Mouse (Mus musculus): ENCODE measurements around the gene Prap1. TPM values are rescaled to one million over a fixed set of nuclear protein-coding genes. Genes with fewer than 3 reads are reported as not detected.
A peak's percentile ranks its signal among the peaks of the same experiment; 100 is the strongest.

The Prap1 gene
- total RNA-seq, 2 experiments from 2014 or later: not detected

DNA sequence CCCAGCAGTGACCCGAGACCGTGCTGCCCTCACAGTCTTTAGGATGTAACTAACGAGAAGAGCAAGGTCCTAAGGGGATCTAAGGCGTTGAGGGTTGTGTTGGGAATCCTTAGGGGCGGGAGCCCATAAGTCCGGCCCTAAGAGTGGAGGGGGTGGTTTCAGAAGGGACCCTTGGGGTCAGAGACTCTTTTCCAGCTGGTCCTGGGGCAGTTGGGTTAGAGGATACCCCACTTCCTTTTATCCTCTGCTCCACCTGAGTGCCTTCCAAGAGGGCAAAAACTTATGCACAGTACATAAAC is 31.4 kb upstream of the Prap1 start:
- intact Hi-C loops (cut with DNase I): loop anchor here (5.0 to 10.0 kb wide), 2 partner anchors 157 to 444 kb away; no protein-coding TSS in a partner anchor
- no peak overlapping the region for H3K4me3 ChIP-seq

DNA sequence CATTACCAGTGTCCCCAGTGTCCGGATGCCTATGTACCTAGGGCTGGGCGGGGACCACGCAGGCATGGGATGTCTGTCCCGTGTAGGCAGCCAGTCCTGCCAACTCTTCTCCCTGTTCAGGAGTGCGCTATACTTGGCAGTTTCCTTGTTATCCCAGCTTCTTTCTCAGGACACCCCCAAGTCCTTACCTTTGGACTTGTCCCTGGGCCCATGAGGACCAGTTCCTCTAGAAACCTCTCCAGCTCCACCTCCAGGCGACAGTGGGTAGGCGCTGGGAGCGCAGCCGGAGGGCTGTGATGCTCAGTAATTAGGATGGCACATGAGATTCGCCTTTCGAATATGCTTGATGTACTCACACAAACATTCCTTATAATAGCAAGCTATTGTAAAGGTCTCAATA is 30.9 kb upstream of the Prap1 start:
- H3K27ac ChIP-seq: no peak overlapping the region
- H3K4me3 ChIP-seq: no peak overlapping the region
- peak in 1 of 2 experiments; percentile 30 for DNase-seq (ENCODE audit: extremely low spot score in 1 of 2, low spot score in 2 of 2)
- peak; percentile 55 for TF ChIP-seq CTCF (IDR thresholded peaks at IDR 0.05)
- intact Hi-C loops (cut with DNase I): loop anchor here (5.0 to 10.0 kb wide), 2 partner anchors 158 to 445 kb away; no protein-coding TSS in a partner anchor

More for the DNA sequence above, 31.4 kb upstream of the Prap1 start:
- H3K27ac ChIP-seq: no peak overlapping the region
- DNase-seq (ENCODE audit: extremely low spot score in 1 of 2, low spot score in 2 of 2): no peak
- no peak for TF ChIP-seq CTCF (IDR thresholded peaks at IDR 0.05)

DNA sequence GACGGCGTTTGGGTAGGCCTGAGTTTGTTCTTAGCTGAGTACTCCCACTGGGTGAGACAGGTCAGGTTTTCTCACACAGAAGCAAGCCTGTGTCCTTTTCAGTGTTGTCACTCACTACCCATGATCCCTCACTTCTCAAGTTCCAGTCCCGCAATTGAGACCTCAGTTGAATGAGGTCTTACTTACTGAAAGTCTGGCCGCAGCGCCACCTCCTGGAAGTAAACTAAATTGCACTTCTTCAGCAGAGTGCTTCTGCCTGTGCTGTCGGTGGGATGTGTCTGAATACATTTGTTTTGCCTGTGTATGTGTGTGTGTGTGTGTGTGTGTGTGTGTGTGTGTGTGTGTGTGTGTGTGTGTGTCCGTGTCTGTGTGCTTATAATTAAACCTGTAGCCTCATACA is 30.1 kb upstream of the Prap1 start:
- Histone ChIP-seq H3K4me3 (no peak overlapping the region), H3K27ac (no peak overlapping the region)
- peak; percentile 73 for TF ChIP-seq CTCF (IDR thresholded peaks at IDR 0.05)
- peak; percentile 62 to 77 for DNase-seq (ENCODE audit: extremely low spot score in 1 of 2, low spot score in 2 of 2)
- intact Hi-C loops (cut with DNase I): loop anchor here (1.0 to 10.0 kb wide), 3 partner anchors 94 to 446 kb away; no protein-coding TSS in a partner anchor

DNA sequence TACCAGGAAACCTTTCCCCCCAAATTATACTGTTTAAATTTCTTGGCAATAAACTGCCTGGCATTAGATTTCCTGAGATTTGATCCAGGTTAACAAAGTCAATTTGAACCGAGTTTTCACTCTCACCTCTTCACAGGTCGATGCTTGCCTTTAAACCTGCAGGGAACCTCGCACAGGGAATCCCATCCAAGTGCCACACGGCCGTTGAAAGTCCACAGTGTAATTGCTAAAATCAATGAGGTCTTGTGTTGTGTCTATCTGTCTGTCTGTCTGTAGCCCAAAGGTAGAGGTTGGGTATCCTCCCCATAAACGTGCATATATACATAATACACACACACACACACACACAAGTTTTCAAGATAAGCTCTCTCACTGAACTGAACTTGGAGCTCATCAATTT is 25.8 kb upstream of the Prap1 start:
- no peak for TF ChIP-seq CTCF (IDR thresholded peaks at IDR 0.05)

DNA sequence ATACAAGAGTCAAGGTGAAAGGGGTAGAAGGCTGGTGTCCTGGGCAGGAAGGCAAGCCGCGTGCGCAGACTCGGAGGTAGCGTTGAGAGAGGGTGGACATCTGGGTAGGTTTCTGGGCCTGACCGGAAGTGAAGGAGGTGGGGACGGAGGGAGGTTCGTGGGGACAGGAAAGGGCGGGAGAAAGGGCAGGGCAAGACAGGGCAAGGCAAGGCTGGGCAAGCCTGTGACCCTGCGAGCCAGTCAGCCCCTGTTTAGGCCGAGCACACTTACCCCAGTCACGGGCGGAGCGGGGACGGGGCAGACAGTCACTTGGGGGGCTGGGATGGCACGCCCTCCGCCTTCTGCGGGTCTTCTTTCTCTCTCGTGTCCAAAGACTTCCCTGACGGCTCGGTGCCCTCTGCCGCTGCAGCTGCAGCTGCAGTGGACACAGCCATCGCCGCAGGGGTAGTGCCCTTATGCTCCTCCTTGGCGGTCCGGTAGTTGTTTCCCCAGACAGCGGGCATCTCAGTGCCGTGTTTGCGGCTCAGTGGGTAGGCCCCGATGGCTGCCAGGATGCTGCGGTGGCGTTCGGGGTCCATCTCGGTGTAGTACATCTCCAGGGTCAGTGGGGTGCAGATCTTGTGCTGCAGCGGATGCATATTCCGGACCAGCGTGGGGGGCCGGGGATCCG is 23.0 kb upstream of the Prap1 start:
- TF ChIP-seq CTCF (IDR thresholded peaks at IDR 0.05): no peak
- no peak for DNase-seq (ENCODE audit: extremely low spot score in 1 of 2, low spot score in 2 of 2)
- intact Hi-C loops (cut with DNase I): loop anchor here (10.0 kb wide), 1 partner anchor 975 kb away; no protein-coding TSS in a partner anchor
- Histone ChIP-seq H3K27ac (no peak overlapping the region), H3K4me3 (no peak overlapping the region)

More for the DNA sequence above, 25.8 kb upstream of the Prap1 start:
- DNase-seq (ENCODE audit: extremely low spot score in 1 of 2, low spot score in 2 of 2): no peak
- Histone ChIP-seq H3K27ac (no peak overlapping the region), H3K4me3 (no peak overlapping the region)
- intact Hi-C loops (cut with DNase I): loop anchor here (10.0 kb wide), 1 partner anchor 163 kb away; no protein-coding TSS in a partner anchor

DNA sequence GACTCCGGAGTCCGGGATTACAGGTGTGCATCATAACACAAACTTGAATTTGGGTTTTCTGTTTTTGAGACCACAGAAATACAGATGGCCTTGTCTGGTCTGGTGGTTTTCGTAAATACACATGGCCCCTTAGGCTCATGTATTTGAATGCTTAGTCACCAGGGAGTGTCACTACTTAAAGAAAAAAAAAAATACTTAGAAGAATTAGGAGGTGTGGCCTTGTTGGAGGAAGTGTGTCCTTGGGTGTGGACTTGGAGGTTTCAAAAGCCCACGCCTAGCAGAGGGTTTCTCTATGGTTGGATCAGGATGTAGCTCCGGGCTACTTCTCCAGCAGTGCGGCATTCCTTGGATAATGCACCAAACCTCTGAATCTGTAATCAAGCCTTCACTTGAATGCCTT is 15.5 kb upstream of the Prap1 start:
- Histone ChIP-seq H3K27ac (no peak overlapping the region), H3K4me3 (no peak overlapping the region)
- no peak for DNase-seq (ENCODE audit: extremely low spot score in 1 of 2, low spot score in 2 of 2)
- TF ChIP-seq CTCF (IDR thresholded peaks at IDR 0.05): no peak
- intact Hi-C loops (cut with DNase I): loop anchor here (1.0 to 10.0 kb wide), 3 partner anchors 64 to 967 kb away; partner anchors contain the start of gene Cox8b

DNA sequence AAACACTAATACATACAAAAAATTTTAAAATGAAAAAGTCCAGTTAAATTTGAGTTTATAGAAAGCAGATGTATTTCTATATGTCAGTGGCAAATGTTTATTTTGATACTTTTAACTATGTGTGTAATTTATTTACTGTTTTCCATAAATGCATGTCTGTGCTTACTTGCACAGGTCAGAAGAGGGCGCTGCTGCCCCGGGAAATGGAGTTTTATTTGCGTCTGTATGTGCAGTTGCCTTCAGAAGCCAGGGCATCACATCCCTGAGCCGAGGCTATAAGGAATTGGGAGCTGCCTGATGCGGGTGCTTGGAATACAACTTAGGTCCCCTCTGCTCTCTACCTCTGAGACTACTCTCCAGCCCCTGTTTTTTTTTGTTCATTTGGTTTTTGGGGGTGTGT is 14.5 kb upstream of the Prap1 start:
- Histone ChIP-seq H3K4me3 (no peak overlapping the region), H3K27ac (no peak overlapping the region)
- intact Hi-C loops (cut with DNase I): loop anchor here (1.0 to 10.0 kb wide), 3 partner anchors 63 to 966 kb away; partner anchors contain the start of gene Cox8b
- DNase-seq (ENCODE audit: extremely low spot score in 1 of 2, low spot score in 2 of 2): peak; percentile 74 to 78
- TF ChIP-seq CTCF (IDR thresholded peaks at IDR 0.05): peak; percentile 92

DNA sequence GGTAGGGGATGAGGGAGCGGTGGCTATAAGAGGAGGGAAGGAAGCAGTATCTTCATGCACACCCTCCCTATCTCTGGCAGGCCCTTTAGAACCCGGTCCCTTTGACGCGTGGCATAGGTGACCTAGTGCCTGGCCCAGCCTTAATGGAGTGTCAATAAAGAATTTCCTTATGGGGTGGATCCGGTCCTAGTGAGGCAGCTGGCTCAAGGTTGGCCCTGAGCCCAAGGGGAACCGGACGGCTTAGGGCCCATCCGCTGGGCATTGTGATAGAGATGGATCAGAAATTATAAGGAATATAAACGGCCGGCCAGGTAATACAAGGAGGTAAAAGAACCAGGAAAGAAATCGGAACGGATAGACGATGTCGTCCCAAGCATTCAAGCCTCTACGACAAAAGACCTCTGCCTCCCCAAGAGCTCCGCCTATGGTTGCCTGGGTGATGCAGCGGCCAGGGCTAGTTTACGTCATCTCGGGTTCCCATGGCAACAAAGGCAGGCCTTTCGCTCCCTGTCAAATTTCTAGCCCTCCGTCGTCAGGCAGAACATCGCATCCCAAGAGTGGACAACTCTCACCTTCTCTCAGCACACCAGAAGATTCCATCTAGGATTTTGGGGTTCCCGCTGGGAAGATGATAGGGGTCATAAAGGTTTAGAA is 12.6 kb upstream of the Prap1 start:
- DNase-seq (ENCODE audit: extremely low spot score in 1 of 2, low spot score in 2 of 2): peak; percentile 88 to 94
- TF ChIP-seq CTCF (IDR thresholded peaks at IDR 0.05): no peak
- H3K27ac ChIP-seq: peak overlapping the region; percentile 99
- peak overlapping the region; percentile 49 for H3K4me3 ChIP-seq
- intact Hi-C loops (cut with DNase I): loop anchor here (2.0 to 5.0 kb wide), 5 partner anchors 22 to 748 kb away; partner anchors contain the start of genes Echs1 and Fuom

DNA sequence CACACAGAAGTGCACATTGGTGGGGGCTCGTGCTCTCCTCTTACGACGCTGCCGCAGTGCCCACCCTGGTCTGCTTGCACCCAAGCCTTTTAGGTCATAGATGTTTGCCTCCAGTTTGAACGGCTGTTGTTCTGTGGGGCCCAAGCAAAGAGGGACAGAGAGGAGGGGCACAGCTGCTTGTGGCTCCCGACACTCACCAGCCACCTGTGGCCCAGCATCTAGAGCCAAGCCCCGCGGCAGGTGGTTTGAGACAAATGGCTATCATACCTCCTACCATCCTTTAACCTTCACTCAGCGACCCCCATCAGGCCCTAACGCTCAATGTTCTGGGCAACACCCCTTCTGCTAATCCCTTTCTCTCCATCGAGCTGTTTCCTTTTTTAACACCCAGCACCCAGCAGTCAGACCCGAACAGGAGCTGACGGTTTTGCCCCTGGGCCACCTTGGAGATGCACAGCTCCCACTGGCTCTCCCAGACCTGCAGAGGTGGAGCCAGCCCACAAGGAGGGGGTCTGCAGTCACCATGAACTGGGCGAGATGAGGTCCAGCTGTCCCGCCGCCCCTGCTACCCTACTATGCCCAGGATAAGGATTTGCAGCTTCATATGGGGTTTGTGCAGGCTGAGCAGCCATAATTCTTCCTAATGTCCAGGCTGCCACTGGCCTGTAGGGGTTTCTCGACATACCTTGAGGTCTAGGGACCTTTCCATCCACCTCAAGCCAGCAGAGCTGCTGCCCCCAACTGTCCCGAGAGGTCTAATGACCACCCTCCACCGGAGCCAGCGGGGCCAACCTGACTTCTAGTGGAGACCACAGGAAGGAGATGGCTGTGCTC is 11.6 kb upstream of the Prap1 start:
- TF ChIP-seq CTCF (IDR thresholded peaks at IDR 0.05): no peak
- H3K4me3 ChIP-seq: peak overlapping the region; percentile 49
- DNase-seq (ENCODE audit: extremely low spot score in 1 of 2, low spot score in 2 of 2): peak; percentile 46 to 56
- intact Hi-C loops (cut with DNase I): loop anchor here (2.0 to 5.0 kb wide), 5 partner anchors 21 to 747 kb away; partner anchors contain the start of genes Echs1 and Fuom
- peak overlapping the region; percentile 99 for H3K27ac ChIP-seq

DNA sequence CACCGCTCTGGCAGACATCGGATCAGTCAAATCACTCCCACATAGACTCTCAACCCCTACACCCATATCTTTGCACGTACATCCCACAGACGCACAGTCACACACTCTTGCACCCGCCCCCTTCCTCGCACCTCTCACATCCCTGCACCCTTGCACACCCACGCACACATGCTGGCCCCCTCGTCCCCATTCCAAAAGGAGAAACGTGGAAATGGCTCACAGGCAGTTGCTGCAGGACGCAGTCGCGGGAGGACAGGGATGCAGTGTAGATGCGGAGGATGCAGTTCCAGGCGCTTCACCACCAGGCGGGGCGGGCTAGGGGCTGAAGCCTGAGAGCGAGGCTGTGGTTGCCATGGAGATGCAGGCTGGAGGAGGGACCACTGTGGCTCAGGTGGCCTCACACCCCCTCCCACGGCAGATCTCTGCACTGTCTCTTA is 10.9 kb upstream of the Prap1 start, which contains the start of gene Caly:
Gene Caly (minus strand): TSS at position 307 of the 437 bp plus-strand sequence.
- H3K27ac ChIP-seq: peak within 1 kb of the TSS; percentile 99
- peak; percentile 56 for TF ChIP-seq CTCF (IDR thresholded peaks at IDR 0.05)
- H3K4me3 ChIP-seq: peak within 1 kb of the TSS; percentile 49
- intact Hi-C loops (cut with DNase I): loop anchor here (5.0 kb wide), 2 partner anchors 635 to 650 kb away; no protein-coding TSS in a partner anchor
- peak; percentile 90 to 92 for DNase-seq (ENCODE audit: extremely low spot score in 1 of 2, low spot score in 2 of 2)

DNA sequence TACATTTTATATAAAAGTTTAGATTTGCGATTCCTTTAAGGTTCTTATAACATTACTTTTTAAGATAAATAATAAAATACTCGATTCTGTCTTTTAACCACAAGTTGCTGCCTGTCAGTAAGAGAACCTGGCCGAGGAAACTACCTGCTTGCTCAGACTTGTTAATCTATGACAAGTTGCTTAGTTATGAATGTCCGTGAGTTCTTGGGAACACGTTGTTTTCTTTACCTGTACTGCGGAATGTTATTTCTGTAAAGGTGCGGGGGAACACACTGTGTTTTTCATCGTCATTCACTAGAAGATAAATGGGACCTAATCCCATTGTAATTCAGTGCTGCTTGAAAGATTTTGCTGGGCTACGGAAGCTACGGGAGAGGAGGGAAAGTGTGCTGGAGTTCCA is 2.6 kb upstream of the Prap1 start:
- no peak overlapping the region for H3K4me3 ChIP-seq
- no peak overlapping the region for H3K27ac ChIP-seq
- intact Hi-C loops (cut with DNase I): no loop called here
- DNase-seq (ENCODE audit: extremely low spot score in 1 of 2, low spot score in 2 of 2): no peak
- no peak for TF ChIP-seq CTCF (IDR thresholded peaks at IDR 0.05)

Data from left cerebral cortex, adult 2 months (tissue).